Mouse (Mus musculus) embryo, embryonic 9.5 days (tissue): ENCODE data around the gene Pycr1.
A peak's percentile ranks its signal among the peaks of the same experiment; 100 is the strongest.

ENCODE experiments used
- DNase-seq: peaks from one replicate; pipeline ENCODE4 v3.0.0-alpha.2; 2017; ENCODE audit errors: extremely low spot score

Gene Pycr1

DNA sequence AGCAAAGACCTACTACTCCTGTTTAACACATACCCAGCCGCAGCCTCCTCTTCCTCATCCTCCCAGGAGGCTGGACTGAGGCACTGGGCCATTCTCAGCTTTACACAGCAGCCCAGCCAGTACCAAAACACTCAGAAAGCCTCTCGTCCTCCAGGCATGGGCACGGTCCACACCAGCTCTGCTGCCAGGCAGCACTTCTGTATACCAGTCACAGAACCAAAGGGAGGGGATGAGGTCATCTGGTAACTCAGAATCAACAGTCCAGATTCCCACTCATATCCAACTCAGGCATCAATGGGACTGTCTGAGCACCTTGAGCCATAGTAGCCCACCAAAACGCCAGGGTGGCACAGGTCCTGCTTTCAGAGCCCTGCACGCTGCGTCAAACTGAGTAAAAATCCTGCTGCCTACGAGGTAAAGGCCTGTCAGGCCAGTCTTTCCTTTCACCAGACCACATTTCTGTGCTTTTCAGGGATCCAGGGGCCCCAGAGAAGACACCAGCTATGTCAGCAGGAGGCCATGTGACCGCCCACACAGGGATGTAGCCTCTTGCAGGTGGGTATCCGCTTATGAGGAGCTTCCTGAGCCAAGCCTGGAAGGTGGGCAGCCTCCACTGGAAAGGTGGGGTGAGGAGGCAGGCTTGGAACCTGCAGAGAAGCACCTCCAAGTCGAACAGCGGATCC lies 16.6 kb downstream of the Pycr1 start:
- no peak for DNase-seq

DNA sequence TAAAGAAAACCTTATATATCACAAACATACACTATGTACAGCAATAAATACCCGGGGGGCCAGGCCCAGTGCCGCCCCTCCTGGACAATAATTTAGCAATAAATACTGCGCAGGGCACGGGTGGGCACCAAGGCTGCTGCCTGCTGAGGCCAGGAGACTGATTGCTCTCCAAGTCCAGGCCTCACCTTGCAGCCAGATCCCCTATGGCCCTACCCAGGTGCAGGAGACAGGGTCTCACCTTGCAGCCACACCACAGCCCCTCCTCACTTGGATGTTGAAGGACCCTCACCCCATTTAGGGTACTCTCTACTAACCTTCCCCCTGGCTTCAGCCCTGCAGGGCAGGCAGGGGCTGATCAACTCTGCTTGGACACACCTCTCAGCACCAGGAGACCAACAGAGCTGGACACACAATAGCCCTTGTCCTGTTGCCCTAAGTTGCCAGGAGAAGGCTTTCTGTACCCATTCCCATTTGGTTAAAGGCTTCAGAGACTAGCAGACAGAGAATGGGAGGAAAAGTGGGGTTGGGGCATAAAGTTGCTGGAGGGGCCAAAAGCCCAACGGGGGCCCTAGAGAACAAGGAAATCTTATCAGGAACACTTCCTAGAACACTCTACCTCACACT lies 18.3 kb downstream of the Pycr1 start, which contains the start of gene Sirt7:
Sirt7 (minus strand) TSS at position 89 of the 624 bp plus-strand sequence.
- DNase-seq: no peak

DNA sequence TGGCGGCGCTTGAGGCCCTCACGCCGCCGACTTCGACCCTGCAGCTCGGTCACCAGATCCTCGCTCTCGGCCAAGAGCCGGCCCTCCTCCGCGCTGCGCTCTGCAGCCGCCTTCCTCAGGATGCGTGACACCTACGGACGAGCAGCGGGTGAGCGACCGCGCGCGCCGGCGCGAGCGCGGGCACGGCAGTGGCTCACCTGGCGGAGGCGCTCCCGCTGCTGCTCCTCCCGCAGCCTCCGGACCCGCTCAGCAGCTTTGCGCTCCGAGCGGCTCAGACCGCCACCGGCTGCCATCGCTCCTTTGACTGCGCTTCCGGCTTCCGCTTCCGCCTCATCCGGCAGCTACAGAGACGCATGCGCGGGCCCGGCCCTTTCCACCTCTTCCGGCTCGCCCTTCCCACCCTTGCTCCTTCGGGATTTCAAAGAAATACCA lies 18.9 kb downstream of the Pycr1 start:
- DNase-seq: peak; percentile 81

DNA sequence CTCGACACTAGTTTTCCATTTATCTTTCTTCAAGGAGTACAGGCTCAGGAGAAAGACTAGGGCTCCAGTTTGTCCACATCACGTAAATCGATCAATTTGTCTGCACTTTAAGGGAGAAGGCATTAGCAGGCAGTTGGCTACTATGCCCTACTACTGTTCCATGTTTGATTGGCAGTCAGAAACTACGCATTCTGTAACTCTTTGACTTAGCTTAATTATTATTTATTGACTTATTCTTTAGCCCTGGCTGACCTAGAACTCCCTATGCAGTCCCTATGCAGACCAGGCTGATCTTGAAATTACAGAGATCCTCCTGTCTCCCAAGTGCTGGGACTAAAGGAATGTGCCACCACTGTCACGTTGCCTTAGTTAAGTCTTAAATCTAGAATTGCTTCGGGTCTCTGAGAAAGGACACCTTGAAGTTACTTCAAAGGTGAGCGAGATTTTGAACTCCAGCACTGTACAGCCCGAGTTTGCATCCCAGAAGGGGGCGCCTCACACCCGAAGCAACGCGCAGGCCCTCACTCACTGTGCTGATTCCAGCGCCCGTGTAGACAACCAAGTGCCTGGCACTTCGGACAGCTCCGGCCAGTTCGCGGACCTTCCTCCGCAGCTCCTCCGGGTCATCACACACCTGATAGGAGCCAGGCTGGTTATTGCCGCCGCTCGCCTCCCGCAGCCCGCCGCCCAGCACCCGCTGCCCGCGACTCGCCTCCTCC lies 19.4 kb downstream of the Pycr1 start:
- DNase-seq: peak; percentile 65

DNA sequence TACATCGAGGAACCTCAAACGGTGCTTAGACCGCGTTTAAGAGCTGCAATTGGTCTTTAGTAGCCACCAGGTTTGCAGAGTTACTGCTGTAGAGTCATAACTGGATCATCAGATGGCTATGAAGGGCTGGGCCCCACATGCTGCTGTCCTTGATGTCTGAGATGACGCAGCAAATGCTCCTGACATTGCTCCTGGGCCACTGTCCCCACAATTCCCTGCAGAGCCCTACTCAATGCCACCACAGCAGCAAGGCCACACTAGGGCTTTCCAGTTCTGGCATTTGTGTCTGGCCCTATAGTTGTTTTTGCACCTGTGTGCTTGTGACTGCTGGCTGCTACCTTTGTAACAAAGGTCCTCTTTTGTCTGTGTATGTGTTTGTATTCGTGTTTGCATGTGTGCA lies 20.8 kb downstream of the Pycr1 start:
- no peak for DNase-seq

DNA sequence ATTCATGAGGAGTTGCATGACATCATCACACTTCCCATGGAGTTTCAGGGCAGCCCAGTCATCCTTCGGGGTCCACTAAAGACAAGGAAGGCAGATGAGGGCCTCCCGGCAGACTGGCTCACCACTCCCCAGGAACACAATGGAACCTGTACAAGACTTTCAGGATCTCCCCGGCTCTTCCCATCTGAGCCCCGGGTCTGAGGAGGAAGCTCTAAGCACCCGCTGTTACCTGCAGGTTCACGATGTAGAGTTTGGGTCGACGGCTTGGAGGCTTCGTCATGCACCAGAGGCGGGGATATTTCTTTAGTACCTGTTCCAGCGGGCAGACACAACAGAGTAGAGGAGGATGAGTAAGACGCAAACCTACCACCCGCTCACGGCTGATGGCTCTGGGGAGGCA lies 23.4 kb downstream of the Pycr1 start:
- no peak for DNase-seq

DNA sequence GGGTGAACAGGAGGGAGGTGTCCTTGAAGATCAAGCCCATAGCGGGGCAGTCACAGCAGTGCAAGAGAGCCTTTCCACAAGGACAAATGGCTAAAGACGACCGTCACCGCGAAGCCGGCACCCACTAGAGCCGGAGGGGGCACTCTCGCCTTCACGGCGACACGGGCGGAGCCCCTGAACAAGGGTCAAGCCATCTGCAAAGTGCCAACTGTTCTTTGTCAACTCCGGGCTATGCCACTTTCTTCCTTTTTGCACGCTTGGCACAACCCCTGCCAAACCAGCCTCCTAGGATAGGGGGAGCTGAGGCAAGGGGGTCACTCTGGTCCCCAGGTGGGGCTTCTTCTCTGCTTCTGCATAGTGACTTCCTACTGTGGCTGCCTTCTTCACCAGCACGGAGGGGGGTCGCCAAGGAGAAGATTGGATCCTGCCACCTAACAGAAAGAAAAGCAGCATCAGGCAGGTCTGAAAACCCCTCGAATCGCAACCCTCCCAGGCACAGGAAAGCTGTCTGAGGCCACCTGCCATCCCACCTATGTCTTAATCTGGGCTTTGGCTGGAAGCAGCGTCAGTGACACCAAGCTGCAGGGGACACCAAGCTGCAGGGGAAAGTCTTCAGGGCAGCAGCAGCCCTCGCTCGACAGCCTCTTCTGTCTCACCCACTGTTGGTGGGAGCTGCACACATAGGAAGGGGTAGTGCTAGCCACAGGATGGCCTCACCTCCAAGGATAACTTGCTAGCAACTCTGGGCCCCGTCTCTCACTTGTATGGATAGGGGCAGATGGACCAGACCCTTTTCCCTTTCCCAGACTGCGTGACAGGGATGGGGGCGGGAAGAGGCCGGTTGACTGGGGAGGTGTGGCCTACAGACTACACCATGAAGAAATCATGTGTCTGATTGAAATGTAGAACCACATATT lies 24.7 kb downstream of the Pycr1 start:
- DNase-seq: no peak

DNA sequence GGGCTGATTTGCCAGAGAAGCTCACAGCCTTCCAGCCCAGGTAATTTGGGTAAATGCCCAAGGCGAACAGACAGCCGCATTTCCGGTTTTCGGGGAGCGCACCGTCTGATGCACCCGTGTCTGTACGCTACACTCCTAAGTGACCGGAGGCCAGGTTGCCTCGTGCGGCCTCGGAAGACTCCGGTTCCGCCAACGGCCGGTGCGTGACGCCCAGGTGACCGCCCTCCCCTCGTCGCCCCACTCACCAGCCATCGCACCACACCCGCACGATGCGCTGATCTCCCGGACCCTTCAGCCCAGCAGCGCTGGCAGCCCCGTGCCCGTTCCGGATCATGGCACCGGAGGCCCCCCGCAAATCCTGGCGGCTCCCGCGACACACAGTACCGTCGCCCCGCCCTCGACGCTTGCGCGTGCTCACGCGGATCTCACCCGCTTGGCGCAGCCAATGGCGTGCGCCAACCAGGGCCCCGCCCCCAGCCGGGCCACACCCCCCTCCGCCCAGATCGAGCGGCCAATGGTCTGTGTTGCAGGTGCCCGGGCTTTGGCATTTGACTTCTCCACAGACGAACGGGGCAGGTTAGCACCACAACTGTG lies 26.0 kb downstream of the Pycr1 start, which contains the start of gene Pcyt2:
Pcyt2 (minus strand) TSS at position 418 of the 594 bp plus-strand sequence.
- peak; percentile 90 for DNase-seq

DNA sequence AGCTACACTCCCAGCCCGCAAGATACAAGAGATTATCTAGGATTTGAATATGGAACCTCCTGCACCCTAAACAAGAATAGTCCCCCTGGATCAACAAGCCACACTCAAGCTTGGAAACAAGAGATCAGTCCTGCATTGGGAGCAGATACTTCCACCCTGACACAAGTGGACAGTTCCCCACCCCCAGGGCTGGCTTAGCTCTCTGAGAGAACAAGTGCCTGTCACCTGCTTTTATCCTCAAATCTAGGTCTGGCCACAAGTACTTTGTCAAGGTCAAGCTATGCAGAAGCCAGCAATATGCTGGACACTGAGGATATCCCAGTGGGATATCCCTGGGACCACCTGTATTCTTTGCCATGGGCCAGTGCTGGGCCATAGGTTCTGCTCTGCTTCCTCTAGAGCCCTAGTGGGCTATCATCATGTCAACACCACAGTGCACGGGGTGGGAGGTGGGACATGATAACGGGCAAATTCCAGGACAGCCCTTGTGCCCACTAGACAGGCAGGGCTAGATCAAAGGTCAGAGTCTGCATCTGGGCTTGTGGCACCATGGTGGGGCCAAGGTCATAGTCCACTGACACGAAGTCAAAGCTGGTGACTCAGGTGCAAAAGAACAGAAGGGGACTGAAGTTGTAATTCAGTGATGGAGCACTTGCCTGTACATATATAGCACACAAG lies 26.8 kb downstream of the Pycr1 start:
- DNase-seq: no peak

DNA sequence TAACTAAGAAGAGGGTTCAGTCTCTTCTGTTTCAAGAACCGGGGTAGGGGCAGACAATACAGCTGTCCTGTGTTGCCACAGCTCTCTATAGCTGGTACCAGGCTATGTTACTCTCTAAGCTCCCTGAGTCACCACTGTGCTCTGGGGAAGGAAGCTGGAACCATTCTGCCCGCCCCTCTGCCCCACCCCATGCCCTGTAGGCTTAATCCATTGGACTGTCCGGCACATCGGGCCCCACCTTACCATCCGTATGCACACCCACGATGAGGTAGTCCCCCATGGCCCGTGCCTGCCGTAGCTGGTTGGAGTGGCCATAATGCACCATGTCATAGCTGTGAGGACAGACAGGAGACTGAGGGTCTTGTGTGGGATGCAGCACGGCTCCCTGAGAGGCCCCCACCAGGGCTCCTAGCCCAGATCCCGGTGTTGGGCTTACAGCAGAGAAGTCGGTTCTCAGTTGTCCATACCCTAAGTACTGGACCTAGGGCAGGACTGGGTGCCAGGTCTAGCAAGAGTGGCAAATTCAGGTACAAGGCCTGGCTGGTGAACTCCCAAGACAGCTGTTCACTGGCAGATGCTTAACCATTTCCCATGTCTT lies 27.9 kb downstream of the Pycr1 start:
- DNase-seq: no peak

DNA sequence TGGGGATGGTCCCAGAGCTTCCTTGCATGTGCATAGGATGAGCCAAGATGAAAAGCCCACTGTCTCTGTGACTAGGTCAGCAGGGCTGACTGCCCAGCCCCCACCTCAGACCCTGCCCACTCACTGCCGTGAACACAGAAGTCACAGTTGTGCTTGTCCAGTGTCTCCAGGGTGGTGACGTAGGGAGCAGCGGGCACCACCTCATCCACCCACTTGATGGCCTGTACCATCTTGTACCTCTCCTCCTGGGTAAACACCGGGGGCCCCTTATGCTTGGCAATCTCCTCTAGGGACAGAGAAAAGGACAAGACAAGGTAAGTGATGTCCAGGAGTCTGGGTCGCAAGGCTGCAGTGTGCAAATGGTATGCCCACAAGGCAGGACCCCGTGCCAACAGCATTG lies 28.4 kb downstream of the Pycr1 start:
- no peak for DNase-seq

DNA sequence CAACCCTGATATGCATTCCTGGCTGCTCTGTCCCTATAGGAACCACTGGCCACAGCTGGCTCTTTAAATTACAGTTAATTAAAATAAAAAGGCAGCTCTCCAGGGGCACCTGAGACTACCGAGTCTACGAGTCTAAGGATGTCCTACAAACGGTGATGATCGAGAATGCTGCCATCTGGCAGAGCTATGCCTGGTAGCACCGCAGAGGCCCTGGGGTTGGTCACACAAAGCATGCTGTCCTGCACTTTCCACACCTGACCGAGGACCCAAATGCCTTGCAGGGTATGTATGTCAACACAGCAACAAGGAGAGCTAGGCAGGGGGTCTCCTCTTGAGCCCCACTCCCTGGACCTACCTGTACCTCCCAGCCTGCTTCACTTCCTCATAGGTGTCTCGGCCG lies 29.6 kb downstream of the Pycr1 start:
- DNase-seq: no peak

DNA sequence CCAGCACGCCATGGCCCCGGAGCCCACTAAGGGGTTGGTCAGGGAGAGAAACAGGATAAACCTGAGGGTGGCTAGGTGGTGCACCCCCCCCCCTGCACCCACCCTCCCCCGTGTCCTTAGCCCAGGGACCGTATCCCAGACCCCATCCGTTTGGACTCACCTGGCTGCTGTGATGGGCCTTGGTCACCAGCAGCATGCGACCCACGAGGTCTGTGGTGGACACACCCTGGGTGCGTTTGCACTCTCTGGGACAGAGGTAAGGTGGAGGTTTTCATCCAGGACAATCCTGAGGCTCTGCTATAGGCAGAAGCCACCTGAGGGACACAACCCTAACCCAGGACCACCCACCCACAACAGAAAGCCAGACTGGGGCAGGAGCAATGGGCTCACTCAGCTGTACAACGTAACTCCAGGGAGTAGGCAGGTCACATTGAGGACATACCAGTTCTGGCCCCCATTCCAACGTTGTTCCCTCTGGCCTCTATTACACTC lies 30.0 kb downstream of the Pycr1 start:
- DNase-seq: no peak

DNA sequence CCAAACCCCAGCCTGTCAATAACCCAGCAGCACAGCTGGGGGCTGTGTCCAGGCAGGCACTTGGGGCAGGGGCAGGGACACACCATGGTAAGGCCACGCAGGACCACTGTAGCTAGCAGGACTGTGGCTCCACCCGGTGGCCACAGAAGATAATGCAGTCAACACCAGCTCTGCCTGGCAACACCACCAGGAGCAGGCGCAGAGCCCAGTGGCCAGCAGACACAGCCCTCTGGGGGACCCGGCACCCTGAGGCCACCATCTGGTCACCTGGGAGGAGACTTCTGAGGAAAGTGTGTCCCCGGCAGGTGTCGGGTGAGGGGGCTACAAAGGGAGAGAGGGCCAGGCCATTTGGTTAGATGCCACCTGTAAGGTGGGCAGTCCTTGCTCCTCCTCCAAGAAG lies 30.8 kb downstream of the Pycr1 start:
- peak; percentile 74 for DNase-seq

DNA sequence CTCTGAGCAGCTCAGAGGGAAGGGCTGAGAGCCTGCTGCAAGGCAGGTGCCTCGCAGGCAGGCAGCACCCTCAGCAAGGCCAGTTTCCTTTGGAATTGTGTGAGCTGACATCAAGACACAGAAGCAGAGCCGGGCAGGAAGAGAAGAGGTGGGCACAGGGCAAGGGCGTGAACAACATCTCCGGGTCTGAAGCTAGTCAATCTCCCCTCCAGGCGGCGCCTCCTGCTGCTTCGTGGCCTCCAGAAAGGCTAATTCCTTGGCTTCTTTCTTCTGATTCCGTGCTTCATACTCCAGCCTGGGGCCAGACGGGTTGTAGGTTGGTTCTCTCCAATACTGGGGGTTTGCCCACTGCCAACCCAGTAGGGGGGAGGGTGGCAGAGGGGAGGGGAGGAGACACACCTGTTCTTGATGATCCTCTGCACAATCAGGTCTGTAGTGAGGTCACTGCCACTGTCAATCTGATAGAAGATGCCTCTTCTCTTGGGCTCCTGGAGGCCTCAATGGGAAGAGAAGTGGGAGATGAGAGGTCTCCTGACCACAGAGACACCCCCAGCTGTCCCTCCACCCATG lies 33.0 kb downstream of the Pycr1 start:
- no peak for DNase-seq

DNA sequence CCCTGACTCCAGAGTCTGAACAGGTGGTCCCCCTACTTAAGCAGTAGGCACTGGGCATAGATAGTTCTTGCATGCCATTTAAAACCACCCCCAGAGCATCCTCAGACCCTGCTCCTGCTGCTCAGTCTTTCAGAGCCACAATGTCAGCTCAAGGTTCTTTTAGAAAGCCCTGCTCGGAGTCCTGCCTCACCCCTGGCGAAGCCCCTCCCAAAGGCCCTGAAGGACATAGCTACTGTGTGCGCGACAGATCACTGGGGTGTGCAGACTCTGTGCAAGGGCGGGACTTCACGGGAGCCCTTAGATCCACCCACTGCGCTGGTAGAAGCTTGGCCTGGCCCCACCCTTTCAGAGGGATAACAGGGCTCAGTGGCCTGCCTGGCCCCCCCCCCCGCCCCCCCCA lies 34.3 kb downstream of the Pycr1 start:
- no peak for DNase-seq

DNA sequence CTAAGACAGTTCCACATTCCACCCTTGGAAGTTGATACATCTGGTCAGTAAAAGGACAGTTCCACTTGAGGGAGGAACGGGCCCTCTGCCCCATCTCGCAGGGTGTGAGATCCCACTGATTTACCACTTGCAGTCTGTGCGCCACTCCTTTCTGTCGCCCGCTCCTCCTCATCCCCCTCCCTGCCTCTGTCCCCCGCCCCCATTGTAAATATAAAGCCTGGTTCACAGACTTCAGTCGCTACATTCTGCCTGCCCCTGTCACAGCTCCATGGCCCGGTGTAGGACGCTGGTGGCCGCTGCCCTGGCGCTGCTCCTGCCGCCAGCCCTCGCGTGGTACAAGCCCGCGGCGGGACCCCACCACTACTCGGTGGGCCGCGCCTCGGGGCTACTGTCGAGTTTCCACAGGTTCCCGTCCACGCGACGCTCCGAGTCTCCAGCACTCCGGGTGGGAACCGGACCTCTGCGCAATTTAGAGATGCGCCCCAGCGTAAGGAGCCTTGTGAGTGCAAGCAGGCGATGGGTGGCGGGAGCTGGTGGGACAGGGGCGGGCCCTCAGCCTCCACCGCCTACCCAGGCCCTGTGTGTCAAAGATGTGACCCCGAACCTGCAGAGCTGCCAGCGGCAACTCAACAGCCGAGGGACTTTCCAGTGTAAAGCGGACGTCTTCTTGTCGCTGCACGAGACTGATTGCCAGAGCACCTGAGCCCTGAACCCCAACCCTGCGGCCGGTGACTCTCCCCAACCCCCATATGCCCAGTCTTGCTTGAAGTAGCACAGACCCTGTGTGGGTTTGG lies 35.1 kb downstream of the Pycr1 start, which contains the start of gene Npb:
Npb (plus strand) TSS at position 237 of the 794 bp plus-strand sequence.
- DNase-seq: no peak

DNA sequence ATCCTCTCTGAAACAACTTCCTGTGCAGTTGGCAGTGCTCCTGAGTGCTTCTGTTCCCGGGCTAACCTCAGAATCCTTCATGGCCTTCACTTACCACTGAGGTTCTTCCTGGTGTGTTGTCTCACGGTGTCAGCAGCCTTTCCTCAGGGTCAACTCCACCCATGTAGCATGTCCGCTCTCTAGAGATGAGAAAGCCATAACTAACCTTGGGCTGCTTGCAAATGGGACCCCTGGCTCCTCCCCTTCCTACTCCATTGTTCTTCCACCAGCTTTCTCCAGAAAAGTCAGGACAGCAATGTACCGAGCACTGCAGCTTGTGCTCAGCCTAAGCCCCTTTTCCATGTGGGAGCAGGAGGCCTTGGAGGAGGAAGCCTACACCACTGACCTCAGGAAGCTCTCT lies 36.8 kb downstream of the Pycr1 start:
- DNase-seq: no peak

DNA sequence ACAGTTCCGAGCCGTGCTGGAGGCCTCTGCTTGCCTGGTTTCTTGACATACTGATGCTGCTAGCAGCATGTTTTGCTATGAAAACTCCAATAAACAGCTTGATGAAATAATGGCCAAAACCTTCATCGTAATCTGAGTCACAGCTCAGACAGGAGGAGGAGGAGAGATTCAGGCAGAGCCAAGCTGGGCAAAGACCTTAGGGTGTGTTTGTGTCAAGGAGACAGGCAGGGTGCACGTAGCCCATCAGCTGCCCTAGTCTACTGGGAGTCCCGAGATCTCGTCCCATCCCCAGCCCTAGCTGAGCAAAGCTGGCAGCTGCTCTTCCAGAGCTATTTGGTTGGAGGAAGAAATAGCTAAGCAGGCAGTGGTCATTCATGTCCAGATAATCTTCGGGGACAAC lies 37.9 kb downstream of the Pycr1 start:
- no peak for DNase-seq
